Mouse (Mus musculus): ENCODE data around the gene Scn8a.
A peak's percentile ranks its signal among the peaks of the same experiment; 100 is the strongest.

Scn8a gene

DNA sequence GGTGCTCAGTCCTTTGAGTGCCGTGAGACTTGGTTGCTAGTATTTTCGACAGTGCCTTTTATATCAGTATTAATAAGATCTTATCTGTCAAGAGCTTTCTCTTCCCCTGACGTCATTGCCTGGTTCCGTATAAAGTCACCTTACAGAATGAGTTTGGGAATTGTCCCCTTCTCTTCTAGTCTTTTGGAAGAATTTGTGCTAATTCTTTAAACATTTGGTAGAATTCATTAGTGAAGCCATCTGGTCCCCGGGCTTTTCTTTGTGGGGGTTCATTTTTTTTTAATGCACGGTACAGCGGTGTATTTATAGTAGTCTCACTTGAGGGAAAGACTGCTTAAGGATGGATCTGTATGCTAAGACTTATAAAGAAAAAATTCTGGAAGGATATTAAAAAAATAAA lies 84.3 kb downstream of the Scn8a start:
- DNase-seq (ENCODE audit: low spot score): no peak

DNA sequence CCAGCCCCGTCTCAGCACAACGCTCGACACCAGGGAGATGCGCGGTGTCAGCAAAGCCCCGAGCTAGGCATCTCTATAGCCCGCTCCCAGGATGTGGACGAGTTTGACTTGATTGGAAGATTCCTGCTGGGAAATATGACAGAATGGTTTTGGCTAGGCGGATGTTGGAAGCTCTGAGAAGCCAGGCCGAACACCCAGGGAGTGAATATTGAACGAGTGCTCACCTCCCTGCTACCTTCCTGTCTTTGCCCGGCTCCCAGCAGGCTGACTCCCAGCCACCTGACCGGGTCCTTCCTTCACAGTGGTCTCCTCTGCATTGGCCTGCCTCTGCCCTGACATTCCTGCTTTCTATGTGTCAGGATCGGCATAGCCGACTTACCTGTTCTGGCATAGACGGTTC lies 85.1 kb downstream of the Scn8a start:
- no peak for DNase-seq (ENCODE audit: low spot score)

- DNase-seq (ENCODE audit: low spot score): no peak
Measured at GRCm38 (mm10) chr15:100960958-100961357, 91.3 kb downstream of the Scn8a start.

DNA sequence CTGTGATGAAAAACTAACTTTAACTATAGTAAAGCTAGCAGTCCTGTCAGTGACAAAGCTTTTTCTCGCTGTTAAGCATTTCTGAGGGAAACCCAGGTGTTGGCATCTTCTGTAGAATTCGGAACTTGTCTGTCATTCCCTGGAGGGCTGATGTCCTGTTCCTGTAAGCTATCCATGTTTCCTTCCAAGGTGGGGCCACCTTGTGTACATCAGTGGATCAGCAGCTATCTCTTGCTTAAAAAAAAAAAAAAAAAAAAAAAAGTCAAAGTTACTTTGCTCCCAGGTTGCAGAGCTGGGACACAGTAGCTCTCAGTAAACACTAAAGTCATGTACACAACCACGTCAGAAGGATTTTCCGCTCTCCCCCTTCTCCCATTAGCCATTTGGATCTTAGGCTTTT lies 91.9 kb downstream of the Scn8a start:
- no peak for DNase-seq (ENCODE audit: low spot score)

- DNase-seq (ENCODE audit: low spot score): no peak
Measured at GRCm38 (mm10) chr15:100971443-100971842, 101.8 kb downstream of the Scn8a start.

DNA sequence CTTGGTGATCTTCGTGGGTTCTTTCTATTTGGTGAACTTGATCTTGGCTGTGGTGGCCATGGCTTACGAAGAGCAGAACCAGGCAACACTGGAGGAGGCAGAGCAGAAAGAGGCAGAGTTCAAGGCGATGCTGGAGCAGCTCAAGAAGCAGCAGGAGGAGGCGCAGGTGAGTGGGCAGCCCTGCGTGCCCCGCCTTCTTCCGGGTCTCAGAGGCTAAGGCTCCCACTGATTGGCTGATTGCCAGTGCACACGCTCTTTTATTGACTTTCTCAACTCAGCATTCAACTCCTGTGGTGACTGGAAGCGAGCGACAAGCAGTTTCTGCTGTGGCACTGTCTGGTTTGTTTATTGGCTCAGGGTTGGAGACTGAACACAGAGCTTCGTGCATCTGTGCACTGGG lies 103.1 kb downstream of the Scn8a start:
- no peak for DNase-seq (ENCODE audit: low spot score)

- no peak for DNase-seq (ENCODE audit: low spot score)
Measured at GRCm38 (mm10) chr15:100974679-100975078, 105.0 kb downstream of the Scn8a start.

DNA sequence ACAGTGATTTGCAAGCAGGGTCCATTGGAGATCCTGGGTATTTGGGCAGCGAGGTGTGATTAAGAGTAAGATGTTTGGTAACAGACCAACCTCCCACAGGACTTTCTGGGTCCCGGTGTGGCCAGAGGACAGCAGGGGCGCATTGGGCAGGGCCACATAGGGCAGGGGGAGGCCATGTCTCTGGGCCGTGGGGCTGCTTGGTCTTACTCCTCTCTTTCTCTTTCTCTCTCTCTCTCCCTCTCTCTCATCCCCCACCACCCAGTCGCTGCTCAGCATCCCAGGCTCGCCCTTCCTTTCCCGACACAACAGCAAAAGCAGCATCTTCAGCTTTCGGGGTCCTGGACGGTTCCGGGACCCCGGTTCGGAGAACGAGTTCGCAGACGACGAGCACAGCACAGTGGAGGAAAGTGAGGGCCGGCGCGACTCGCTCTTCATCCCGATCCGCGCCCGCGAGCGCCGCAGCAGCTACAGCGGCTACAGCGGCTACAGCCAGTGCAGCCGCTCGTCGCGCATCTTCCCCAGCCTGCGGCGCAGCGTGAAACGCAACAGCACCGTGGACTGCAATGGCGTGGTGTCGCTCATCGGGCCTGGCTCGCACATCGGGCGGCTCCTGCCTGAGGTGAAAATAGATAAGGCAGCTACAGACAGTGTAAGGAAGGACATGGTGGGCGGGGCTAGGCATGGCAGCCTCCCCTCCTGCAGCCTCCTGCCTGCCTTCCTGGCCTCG lies 113.9 kb downstream of the Scn8a start:
- no peak for DNase-seq (ENCODE audit: low spot score)

DNA sequence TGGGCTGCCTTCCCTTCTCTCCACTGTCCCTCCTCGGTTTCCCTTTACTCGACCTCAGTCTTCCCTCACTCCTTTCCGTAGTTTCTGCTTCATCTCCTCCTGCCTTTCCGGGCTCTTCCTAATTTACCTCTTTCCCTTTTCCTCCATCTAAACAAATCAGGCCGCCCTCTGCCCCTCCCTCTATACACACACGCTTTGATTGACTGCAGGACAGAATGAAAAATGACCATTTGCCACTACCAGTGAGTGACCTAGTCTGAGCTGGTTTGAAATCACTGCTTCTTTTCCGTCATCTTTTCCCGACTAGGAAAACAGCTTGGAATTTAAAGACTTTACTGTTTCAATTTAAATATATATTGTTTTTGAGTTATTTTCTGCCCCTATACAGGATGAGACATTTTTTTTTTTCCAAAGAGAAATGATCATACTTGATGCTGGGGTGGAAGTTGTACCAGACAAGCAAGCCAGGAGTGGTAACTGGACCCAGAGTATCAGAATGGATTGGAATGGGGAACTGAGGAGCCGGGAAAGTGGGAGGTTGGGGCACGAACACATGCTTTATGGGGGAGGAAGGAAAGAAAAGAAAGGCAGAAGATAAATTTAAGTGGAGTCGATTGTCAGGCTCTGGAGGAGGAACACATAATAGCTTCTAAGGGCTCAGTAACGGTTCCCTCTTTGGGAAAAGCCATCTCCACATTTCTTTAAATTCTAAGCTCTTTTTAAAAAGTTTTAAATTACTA lies 114.7 kb downstream of the Scn8a start:
- no peak for DNase-seq (ENCODE audit: low spot score)

DNA sequence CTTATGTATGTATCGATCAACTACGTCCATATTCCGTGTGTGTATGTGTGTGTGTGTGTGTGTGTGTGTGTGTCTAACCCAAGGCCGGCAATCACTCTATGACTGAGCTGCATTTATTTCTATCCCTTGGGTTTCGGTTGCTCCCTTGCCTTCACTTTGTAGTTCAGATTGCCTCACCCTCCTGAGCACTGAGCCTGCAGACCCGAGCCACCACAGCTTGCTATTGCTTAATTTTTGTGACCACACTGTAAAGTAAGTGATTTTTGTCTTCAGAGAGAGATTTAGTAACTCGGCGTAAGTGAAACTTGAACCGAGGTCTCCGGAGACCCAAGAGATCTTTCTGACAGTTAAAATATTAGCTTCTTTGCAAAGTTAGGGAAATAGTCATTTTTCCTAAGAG lies 116.8 kb downstream of the Scn8a start:
- DNase-seq (ENCODE audit: low spot score): no peak

DNA sequence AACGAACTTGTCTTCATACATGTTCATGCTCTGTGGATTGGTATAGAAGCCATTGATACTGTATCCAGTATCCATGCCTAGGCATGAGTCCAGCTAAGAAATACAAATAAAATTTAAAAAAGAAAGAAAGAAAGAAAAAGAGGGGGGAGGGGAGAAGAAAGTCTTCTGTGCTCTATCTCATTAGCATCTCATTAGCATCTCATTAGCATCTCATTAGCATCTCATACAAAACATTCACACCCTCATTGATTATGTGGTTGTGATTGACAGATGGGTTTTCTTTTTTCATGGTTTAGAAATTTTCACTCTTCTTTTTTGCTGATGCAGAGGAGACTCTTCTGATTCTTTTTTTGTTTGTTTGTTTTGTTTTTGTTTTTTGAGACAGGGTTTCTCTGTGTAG lies 117.4 kb downstream of the Scn8a start:
- DNase-seq (ENCODE audit: low spot score): no peak

DNA sequence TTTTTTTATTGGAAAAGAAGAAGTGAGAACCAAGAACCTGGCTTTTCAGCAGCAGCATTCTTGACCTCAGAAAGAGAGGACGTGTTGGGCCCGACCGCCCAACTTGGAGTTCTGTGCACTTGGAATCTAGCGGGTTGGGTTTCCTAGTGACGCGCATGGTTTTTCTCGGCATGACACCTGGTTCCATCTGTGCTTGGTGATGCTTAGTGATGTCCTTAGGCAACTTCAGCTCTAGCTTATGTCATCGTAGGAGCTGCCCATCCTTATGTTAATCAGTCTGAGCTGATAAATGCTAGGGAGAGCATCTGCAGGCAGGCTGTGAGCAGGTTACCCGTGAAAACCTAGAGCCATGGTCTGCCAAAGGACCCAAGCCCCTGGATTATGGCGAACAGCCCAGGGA lies 120.6 kb downstream of the Scn8a start:
- no peak for DNase-seq (ENCODE audit: low spot score)

- no peak for DNase-seq (ENCODE audit: low spot score)
Measured at GRCm38 (mm10) chr15:100997090-100997489, 127.4 kb downstream of the Scn8a start.

DNA sequence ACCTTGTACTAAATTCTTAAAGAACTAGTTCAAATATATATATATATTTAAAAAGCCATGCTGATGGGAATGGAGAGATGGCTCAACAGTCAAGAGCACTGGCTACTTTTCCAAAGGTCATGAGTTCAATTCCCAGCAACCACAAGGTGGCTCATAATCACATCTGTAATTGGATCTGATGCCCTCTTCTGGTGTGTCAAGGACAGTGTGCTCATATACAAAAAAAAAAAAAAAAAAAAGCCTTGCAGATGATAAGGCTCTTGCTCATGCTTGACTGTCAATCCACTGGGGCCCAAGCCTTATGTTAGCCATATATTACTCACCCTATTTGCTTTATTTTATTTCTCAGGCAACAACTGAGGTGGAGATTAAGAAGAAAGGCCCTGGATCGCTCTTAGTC lies 132.0 kb downstream of the Scn8a start:
- no peak for DNase-seq (ENCODE audit: low spot score)

DNA sequence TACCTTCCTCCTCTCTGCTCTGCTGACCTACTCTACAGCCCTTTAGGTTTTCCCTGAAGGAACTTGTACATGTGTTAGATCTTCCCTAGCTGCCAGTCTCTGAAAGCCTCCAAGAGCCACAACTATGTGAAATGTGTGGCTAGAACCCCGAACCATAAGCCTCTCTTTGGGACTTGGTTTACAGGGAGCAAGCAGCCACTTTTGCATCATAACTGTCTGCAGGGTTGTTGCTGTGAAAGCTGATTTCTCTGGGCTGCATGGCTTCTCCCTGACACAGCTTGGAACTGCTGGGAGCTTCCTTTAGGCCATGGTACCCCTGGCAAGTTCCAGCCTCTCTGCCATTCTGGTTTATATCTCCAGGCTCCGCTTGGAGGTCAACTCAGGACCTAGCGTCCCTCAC lies 132.8 kb downstream of the Scn8a start:
- DNase-seq (ENCODE audit: low spot score): no peak

DNA sequence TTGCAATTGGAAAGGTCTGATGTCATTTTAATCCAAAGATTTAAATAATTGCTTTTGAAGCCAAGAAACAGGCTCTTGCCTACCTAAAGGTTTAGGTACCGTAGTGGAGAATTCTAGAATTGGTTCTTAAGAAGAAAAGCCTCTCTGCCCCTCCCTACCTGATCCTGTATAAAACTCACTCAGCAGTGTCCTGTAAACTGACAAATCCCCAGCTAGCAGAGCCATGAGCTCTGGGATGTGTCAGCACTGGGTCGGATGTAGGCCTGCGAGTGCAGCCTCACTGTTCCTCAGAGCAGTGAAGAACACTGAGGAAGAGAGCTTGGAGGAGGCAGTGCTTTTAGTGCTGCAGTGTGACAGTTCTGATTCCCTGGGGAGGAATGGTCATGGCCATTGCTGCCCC lies 134.9 kb downstream of the Scn8a start:
- no peak for DNase-seq (ENCODE audit: low spot score)

DNA sequence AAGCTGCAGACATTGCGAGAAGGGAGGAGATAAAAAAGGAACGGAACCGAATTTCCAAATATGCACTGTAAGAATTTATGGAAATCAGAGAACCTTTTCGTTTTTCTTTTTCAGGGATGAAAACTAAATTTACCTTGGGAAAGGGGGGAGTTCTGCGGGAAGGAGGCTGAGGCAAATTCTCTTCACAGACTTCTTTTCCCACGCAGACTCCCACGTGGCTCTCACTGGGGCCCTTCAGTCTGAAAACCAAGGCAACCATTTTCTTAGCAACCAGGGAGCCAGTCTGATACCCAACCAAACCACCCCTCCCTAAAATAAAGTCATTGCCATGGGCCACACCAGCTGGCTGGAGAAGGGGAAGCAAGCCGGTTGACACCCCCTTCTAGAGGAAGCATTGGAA lies 136.1 kb downstream of the Scn8a start:
- DNase-seq (ENCODE audit: low spot score): no peak

DNA sequence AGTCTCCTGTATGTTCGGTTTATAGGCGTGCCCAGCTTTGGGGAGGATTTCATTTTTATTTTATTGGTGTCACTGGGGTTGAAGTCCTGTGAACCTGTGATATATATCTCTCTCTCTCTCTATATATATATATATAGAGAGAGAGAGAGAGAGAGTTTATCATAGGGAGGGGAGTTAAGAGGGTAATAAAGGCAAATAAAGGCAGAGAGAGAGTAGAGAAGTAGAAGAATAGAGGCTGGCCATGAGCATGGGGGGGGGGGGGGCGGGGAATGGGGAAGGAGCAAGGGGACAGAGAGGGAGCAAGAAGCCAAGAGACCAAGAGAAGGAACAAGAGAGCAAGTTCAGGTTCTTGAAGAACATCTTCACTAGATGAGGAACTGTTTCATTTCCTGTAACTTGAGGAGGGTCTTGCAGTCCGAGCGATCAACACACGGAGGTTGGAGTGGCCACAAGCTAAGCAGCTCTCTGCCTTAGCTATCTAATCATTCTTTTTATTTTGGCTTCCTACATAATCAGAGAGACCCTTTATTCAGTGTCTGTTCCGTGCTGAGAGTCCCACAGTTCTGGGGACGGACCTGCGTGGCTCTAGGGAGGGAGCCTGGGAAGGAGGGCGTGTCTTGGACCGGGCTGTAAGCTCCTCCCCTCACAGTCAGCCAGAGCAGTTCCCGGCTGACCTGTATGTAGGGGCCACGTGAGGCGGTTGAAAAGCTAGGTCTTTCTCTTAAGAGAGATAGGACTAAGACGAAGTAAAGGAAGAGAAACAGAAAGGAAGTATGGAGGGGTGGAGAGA lies 136.8 kb downstream of the Scn8a start:
- DNase-seq (ENCODE audit: low spot score): no peak

GRCm38 (mm10) chr15:101007236-101007635 lies 137.6 kb downstream of the Scn8a start:
- no peak for DNase-seq (ENCODE audit: low spot score)

- no peak for DNase-seq (ENCODE audit: low spot score)
Measured at GRCm38 (mm10) chr15:101008386-101009010, 138.8 kb downstream of the Scn8a start.

DNA sequence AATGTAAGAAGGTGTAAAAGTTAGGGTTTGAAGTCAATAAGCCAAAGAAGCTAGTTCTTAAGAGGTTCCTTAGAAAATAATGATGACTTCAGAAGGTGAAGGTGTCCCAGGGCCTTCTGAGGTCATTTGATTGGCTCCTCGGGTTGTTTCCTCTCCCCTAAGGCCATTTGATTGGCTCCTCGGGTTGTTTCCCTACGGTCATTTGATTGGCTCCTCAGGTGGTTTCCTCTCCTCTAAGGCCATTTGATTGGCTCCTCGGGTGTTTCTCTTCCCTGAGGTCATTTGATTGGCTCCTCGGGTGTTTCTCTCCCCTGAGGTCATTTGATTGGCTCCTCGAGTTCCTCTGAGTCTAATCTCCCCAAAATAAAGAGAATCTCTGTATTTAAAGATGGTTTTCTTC lies 141.7 kb downstream of the Scn8a start:
- DNase-seq (ENCODE audit: low spot score): peak; percentile 56

DNA sequence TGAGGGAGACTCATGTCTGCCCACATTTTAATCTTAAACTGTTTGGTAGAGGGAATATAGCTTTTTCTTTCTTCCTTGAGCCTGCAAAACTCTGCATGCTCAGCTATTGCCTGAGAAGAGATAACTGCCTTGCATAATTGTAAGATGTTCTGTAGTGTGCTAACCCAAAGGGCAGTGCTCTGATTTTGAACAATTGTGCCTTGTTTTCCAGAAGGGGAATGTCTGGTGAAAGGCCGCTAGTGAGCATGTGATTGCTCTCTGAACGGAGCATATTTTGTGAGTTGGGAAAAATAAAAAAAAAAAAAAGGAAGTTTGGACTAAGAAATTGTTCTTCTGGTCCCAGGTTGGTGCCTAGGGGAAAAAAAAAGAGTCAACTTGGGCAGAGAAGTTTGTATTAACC lies 159.3 kb downstream of the Scn8a start:
- DNase-seq (ENCODE audit: low spot score): no peak

- no peak for DNase-seq (ENCODE audit: low spot score)
Measured at GRCm38 (mm10) chr15:101039651-101040050, 170.0 kb downstream of the Scn8a start.

Data from testis, postnatal 14 days (tissue).